Mouse (Mus musculus) midbrain, postnatal 0 days (tissue): ENCODE measurements at regions not wholly inside any gene's neighbourhood (a gene's known extent, or its start where the extent isn't known, plus 50 kb on each side); places are given as distances from the start of the nearest gene placed in this dataset.

Experiments used
- ATAC-seq: fragments of 200-750 bp; cut with Nextera tagmentation; 2 replicates; pipeline ENCODE4 v1.8.0; 2017; ENCODE audit warnings: moderate number of reproducible peaks, mild to moderate bottlenecking, moderate TSS enrichment, moderate library complexity; ENCODE audit not compliant: low FRiP score
- DNase-seq: peaks from one replicate; pipeline ENCODE4 v3.0.0-alpha.2; 2015; ENCODE audit warnings: low spot score
- H3K27ac ChIP-seq: fragments of 300-500 bp; sonication (generic); 2 replicates; pipeline ENCODE4 v1.5.1; 2014; ENCODE audit warnings: low read depth, mild to moderate bottlenecking, low read length, mixed read lengths
- H3K27me3 ChIP-seq: fragments of 300-500 bp; sonication (generic); 2 replicates; pipeline ENCODE4 v1.6.1; 2014; ENCODE audit warnings: low read length, control low read depth, mixed read lengths; ENCODE audit not compliant: insufficient read depth
- H3K36me3 ChIP-seq: fragments of 300-500 bp; sonication (generic); 2 replicates; pipeline ENCODE4 v1.6.1; 2014; ENCODE audit warnings: low read length, control low read depth, mixed read lengths; ENCODE audit not compliant: insufficient read depth
- H3K4me1 ChIP-seq: fragments of 300-500 bp; sonication (generic); 2 replicates; pipeline ENCODE4 v1.6.1; 2014; ENCODE audit warnings: mild to moderate bottlenecking, control low read depth, antibody characterized with exemption, low read length, mixed read lengths; ENCODE audit not compliant: insufficient read depth
- H3K4me2 ChIP-seq: fragments of 300-500 bp; sonication (generic); 2 replicates; pipeline ENCODE4 v1.6.1; 2014; ENCODE audit warnings: low read depth, mild to moderate bottlenecking, low read length, mixed read lengths; ENCODE audit not compliant: poor library complexity, severe bottlenecking
- H3K4me3 ChIP-seq: fragments of 300-500 bp; sonication (generic); 2 replicates; pipeline ENCODE4 v1.5.1; 2014; ENCODE audit warnings: low read depth, mild to moderate bottlenecking, low read length, moderate library complexity
- H3K9ac ChIP-seq: fragments of 300-500 bp; sonication (generic); replicated peaks from 2 replicates; pipeline ENCODE4 v1.6.1; 2014; ENCODE audit warnings: mild to moderate bottlenecking, low read length, moderate library complexity, mixed read lengths; ENCODE audit not compliant: poor library complexity, severe bottlenecking
- H3K9me3 ChIP-seq: fragments of 300-500 bp; sonication (generic); 2 replicates; pipeline ENCODE4 v1.6.1; 2016; ENCODE audit warnings: low read length, control low read depth
- CTCF ChIP-seq: IDR thresholded peaks from 2 replicates; pipeline ENCODE4 v1.5.1; 2016; ENCODE audit warnings: antibody characterized with exemption, mild to moderate bottlenecking
- WGBS: fragments of 180-500 bp; shearing (Covaris S2); extraction: QIAGEN DNeasy Blood & Tissue Kit; methylation state at CpG from one replicate; pipeline ENCODE4 v1.1.7; 2014; 5-methylcytosine and 5-hydroxymethylcytosine counted together

DNA sequence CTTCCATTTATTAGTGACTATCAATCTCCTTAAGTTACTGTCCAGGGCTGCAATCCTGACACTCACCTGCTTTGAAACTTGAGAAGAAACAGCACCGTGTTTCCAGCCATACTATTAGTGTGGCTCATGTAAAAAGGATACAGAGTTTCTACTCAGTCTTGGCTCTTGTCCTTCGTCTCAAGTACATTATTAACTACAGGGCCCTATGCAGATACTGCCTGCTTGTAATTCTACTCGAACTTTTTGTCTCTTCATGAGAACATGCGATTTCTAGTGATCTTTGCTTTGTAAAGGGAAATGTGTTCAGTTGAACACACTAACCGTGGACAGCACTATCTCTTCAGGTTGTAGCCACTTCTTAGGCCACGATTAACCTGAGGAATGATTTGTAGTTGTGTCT is 145.8 kb upstream of the Nr2f2 start:
- Histone ChIP-seq H3K4me1 (no peaks in the 10 kb centered on the region), H3K9me3 (no peaks in the 10 kb centered on the region), H3K27ac (no peak overlapping the region), H3K4me3 (no peak overlapping the region), H3K36me3 (no peaks in the 10 kb centered on the region), H3K9ac (no peak overlapping the region), H3K27me3 (no peaks in the 10 kb centered on the region), H3K4me2 (no peak overlapping the region)
- WGBS, result 95% methylated on average over 6 of the region's 6 CpGs
- ATAC-seq, result no peak
- TF ChIP-seq CTCF, result no peak
- no peak for DNase-seq

DNA sequence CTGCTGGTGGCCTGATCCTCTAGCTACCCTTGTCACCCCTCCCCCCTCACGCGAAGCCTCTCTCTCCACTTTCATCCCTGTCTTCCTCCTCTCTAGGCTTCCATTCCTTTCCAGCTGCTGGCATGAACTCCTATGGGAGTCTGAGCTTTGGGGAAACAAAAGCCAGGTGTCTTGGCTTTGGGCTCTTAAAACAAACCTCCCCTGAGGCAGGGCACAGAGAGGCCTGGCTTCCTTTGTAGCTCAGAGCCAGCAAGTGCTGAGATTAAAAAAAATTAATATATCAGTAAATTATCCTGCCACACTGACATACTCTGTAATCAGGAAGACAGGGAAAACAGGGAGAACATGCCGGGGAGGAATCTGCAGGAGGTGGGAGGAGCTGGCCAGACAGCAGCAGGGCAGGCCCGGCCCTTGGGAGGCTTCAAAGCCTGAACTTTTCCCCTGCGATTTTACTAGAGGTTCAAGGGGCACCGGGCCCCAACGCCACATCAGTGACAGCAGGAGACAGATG is 139.2 kb upstream of the Nr2f2 start:
- TF ChIP-seq CTCF, result no peak
- Histone ChIP-seq H3K4me1 (no peaks in the 10 kb centered on the region), H3K36me3 (no peaks in the 10 kb centered on the region), H3K27me3 (no peaks in the 10 kb centered on the region), H3K4me3 (no peak overlapping the region), H3K9ac (no peak overlapping the region), H3K9me3 (no peaks in the 10 kb centered on the region), H3K4me2 (no peak overlapping the region), H3K27ac (no peak overlapping the region)
- ATAC-seq (no peak), DNase-seq (no peak)
- 23% methylated on average over 7 of the region's 7 CpGs for WGBS

DNA sequence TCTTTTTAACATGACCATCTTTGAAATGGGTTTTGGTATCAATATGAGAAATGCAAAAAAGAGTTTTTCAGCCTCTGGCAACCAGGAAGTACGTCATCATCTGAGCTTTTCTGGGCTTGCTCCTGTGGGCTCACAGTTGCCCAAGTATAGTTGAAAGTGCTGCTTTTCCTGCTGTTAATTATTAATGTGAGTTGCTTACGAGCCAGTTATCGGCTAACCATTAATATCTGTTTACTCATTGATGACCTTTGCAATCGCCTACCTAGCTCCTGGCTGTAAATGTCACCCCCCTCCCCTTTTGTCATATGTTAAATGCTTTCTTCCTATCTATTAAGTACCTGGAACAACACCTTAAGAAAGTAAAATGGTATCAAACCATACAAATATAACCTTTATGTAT is 135.3 kb upstream of the Nr2f2 start:
- DNase-seq, result no peak
- TF ChIP-seq CTCF, result no peak
- no peak overlapping the region for H3K4me2 ChIP-seq
- no peak overlapping the region for H3K9ac ChIP-seq
- no peak for ATAC-seq
- H3K9me3 ChIP-seq, result no peaks in the 10 kb centered on the region
- no peak overlapping the region for H3K4me3 ChIP-seq
- no peaks in the 10 kb centered on the region for H3K36me3 ChIP-seq
- H3K27me3 ChIP-seq, result no peaks in the 10 kb centered on the region
- 85% methylated on average over 4 of the region's 4 CpGs for WGBS
- no peak overlapping the region for H3K27ac ChIP-seq
- no peaks in the 10 kb centered on the region for H3K4me1 ChIP-seq

DNA sequence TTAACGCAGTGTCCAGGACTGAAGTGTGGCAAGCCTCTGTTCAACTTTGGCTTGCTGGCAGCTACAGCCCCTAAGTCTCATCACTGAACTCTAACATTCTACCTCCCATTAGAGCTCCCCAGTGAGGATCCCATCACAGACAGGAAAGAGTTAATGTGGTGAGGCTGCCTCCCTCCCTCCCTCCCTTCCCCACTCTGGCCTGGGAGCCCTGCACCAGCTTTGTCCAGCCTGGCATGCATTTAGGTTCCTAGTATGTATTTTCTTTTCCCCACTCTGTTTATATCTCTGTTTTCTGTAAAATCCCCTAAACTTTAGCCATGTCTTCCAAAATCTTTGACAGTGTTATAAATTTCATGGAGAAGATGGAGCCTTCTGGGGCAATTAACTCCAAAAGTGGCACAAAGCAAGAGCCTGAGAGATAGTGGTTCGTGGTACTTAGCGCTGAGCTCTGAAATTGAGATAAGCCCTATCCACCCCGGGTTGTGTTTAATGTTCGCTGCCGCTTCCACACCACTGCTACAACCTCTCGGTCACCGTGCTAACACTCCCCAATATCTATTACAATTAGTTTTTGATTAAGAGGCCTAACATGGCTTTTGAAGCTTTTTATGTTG is 130.1 kb upstream of the Nr2f2 start:
- no peak overlapping the region for H3K9ac ChIP-seq
- TF ChIP-seq CTCF, result no peak
- no peak overlapping the region for H3K4me3 ChIP-seq
- H3K27me3 ChIP-seq, result no peaks in the 10 kb centered on the region
- ATAC-seq (no peak), DNase-seq (no peak)
- 52% methylated on average over 8 of the region's 8 CpGs for WGBS
- no peak overlapping the region for H3K4me2 ChIP-seq
- no peaks in the 10 kb centered on the region for H3K36me3 ChIP-seq
- H3K9me3 ChIP-seq, result no peaks in the 10 kb centered on the region
- H3K4me1 ChIP-seq, result no peaks in the 10 kb centered on the region
- no peak overlapping the region for H3K27ac ChIP-seq

DNA sequence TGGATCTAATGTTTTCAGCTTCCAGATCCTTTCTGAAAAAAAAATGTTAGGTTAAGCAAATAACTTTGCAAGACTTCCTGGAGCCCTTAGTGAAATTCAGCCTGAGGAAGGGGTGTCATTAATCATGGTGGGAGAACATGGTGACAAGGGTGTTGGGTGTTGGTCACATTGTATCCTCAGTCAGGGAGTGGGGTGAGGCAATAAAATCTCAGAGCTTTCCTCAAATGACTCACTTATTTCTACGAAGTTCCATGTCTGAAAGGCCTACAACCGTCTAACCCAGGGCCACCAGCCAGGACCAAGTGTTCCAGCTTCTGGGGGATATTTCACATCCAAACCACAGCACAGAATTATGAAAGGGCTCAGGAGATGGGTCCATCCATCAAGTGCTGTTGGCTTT is 117.7 kb upstream of the Nr2f2 start:
- H3K27me3 ChIP-seq, result no peaks in the 10 kb centered on the region

DNA sequence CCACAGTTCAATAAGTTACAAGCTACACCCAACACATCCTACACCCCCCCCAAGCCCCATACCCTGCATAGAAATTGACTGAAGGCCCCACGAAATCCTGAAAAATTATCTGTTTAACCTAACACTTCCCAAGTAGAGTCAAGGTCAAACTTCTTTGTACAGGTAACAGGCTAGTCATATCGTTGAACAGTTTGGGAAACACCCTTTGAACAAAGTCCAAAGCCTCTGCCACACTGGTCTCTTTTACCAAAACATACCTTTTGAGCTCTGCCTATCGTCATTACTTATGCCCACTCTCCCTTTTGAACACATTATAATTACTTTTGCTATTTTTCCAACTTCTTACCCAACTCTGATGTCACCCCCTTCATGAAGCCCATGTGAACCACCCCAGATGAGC is 117.0 kb upstream of the Nr2f2 start:
- TF ChIP-seq CTCF, result no peak
- no peak overlapping the region for H3K27ac ChIP-seq
- no peaks in the 10 kb centered on the region for H3K4me1 ChIP-seq
- H3K9me3 ChIP-seq, result no peaks in the 10 kb centered on the region
- no peaks in the 10 kb centered on the region for H3K36me3 ChIP-seq
- H3K27me3 ChIP-seq, result no peaks in the 10 kb centered on the region
- H3K9ac ChIP-seq, result no peak overlapping the region
- WGBS, result 90% methylated on average over 3 of the region's 3 CpGs
- DNase-seq (no peak), ATAC-seq (no peak)
- no peak overlapping the region for H3K4me3 ChIP-seq
- no peak overlapping the region for H3K4me2 ChIP-seq

More for the DNA sequence above, 117.7 kb upstream of the Nr2f2 start:
- Histone ChIP-seq H3K4me3 (no peak overlapping the region), H3K36me3 (no peaks in the 10 kb centered on the region), H3K9ac (no peak overlapping the region), H3K4me1 (no peaks in the 10 kb centered on the region), H3K27ac (no peak overlapping the region), H3K9me3 (no peaks in the 10 kb centered on the region), H3K4me2 (no peak overlapping the region)
- ATAC-seq, result no peak
- TF ChIP-seq CTCF, result no peak
- WGBS, result 94% methylated on average over 2 of the region's 2 CpGs
- DNase-seq, result no peak
